Mouse (Mus musculus) testis, adult 2 months (tissue): ENCODE results near the gene Fam53b.

ENCODE experiments used
- CTCF ChIP-seq: fragments of 200-500 bp; IDR thresholded peaks from 2 replicates; pipeline ENCODE4 v1.5.1; 2012; ENCODE audit warnings: low read depth, mild to moderate bottlenecking, inconsistent platforms, low read length, moderate library complexity; ENCODE audit not compliant: control insufficient read depth, insufficient read depth, insufficient replicate concordance
- POLR2A ChIP-seq: fragments of 200-500 bp; IDR thresholded peaks from 2 replicates; pipeline ENCODE4 v1.6.1; 2012; ENCODE audit warnings: low read depth, mild to moderate bottlenecking, inconsistent platforms, low read length, moderate library complexity; ENCODE audit not compliant: control insufficient read depth

- no peak for TF ChIP-seq POLR2A
- TF ChIP-seq CTCF: no peak
These were observed 17.3 kb upstream of the Fam53b start for GRCm38 (mm10) chr7:132830955-132831354.
